Mouse (Mus musculus): ENCODE results near the gene Elmo2.

Gene Elmo2

DNA sequence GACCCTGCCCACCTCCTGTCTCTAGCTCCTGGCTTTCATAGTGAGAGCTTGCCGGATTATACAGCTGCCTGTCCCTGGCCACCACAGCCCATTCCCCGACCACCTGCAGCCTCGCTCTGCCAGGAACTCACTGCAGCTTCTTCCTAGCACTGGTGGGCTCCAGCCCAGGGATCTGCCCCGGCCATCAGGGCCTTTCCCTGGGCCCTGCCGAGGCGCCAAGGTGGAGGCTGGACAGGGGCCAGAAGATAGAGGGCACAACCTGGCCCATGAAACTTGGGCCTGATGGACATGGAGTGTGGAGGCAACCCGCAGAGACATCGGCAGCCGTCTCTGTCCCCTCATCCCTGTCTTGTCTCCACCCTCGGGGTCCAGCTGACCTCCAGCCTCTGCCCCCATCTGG is 70.1 kb downstream of the Elmo2 start:
- DNase-seq, result no peak

DNA sequence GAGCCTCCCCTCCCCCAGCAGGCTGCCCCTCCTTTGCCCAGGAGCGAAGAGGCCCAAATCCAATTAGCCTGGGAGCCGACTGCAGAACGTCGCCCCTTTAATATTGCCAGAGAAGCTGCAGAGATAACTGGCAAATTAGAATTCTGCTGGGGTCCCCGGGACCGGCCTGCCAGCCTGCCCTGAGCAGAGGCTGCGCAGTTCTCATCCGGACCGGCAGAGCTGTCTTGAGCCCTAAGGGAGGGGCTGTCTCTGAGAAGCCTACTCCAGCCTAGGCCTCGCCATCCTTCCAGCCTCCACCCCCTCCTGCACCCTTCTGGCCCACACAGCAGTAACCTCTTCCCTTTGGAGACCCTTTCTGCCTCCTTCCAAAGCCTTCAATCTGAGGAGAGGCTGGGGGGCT is 72.4 kb downstream of the Elmo2 start:
- no peak for DNase-seq

DNA sequence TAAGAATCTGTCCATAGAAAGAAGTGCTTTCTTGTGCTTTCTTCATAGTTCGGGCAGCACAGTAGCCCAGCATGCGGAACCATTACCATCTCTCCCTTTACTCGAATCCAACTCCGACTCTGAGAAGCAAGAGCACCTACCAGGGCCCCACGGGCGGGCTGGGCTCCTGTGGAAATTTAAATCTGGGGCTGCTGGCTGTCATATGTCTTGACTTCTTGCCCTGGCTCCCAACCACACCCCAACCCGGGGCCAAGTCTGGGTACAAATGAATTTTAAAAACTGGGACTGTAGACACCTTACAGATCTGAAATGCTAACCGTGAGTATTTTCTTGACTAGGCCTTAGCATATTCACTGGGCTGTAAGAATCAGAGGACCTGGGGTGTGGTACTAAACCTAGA is 73.0 kb downstream of the Elmo2 start:
- no peak for DNase-seq

DNA sequence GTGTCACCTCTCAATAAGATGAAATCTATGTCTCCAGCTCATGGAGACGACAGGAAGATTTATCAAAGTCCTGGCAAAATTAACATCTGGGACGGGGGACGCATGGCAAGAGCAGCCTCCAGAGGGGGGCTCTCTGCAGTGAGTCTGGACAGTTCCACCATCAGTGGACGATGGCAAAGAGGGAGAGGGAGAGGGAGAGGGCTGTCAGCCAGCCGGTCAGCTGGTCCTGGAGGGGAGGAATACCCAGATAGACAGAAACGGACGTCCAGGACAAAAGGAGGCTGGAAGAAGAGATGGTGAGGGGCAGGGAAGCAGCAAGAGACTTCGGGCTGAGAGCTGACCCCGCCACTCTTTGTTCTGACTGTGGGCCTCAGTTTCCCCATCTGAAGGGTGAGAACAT is 73.5 kb downstream of the Elmo2 start:
- no peak for DNase-seq

DNA sequence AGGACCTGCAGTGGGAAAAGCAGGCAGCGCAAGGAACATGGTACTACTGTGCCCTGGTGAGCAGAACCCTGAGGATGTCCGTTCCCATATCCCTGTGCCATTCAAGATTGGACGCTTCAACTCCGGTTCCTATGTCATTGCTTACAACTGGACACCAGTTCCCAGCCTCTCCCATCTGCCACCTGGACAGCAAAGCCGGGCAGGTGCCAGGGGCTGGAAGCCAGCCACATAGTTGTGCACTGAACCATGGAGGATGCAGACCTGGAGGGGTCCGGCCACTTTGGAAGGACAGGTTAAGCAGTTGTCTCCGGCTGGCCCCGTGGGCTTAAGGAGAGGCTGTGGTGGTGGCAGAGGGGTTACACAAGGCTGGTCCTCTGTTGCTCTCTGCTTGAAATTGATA is 73.9 kb downstream of the Elmo2 start:
- DNase-seq, result no peak

DNA sequence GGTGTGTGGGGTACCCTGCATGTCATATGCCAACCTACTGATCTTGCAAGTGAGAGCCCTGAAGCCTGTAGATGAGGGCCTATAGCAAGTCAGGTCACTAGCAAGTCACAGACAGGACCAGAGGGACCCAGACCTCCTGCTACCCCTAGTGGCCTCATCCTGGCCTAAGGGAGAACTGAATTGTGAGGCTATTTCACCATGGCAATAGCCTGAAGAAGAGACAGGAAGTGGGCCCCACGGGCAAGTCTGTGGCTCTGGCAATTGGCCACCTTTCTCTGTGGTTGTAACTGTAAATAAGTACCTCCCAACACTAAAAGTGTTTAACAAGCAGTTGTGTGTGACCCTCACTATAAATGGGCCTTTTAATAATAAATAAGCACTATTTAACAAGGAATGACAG is 75.4 kb downstream of the Elmo2 start:
- no peak for DNase-seq

DNA sequence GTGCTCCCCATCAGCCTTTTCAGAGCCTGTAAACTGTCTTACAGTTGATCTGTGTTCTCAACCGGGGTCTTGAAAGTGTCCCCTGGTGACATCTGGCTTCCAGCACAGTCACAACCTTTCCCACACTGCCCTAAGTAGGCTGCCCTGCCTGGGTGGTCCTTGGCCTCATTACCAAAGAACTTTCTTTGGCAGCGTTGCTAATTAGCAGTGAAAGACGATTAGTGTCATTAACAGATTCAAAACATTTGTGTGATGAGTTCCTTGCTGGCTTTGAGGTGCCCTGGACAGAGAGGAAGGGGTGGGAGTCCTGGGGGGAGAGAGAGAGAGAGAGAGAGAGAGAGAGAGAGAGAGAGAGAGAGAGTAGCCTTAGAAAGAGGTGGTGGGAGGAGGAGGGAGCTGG is 77.3 kb downstream of the Elmo2 start:
- no peak for DNase-seq

DNA sequence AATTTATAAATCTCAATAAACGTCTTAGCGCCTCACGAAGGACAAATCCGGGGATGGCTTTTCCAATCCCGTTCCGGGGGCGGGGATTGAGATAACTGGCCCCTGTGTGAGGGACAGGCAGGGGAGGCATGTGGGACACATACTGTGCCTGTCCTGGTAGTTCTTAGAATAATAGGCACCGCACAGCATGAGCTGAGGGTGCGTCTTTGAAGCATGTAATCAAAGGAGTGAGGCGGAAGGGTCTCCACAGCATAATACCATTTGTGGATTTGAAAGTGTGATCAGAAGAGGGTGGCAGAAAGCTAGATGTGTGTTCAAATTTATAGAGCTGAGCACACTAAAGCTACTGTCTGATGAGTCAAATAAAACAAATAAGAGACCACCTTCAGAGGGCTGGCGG is 79.9 kb downstream of the Elmo2 start:
- DNase-seq, result no peak

DNA sequence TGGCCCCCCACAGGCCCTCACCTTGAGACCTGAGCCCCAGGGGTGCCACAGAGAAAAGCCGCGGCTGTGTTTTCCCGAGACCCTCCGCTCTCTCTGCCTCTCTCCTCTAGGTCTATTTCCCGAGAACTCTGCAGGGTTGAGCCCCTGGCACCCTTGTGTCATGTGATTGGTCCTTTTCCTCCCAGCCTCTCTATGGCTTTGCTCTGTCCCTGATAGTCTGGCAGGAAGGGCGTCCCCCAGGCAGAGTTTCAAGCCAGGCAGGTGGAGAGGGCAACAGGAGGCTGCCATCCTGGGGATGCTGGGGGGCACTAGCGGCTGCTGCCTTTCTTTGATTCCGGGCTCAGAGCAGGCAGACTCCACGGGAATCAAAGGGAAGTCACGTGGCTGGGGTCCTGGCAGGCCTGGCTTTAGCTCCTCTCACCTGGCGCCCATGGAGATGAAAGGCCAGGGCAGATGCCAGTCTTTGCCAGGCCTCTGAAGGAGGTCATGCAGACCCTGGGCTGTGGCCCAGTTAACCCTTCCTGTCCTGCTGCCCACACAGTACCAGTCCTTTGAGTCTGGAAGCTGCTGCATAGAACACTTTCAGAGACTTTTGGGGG is 83.1 kb downstream of the Elmo2 start:
- no peak for DNase-seq

DNA sequence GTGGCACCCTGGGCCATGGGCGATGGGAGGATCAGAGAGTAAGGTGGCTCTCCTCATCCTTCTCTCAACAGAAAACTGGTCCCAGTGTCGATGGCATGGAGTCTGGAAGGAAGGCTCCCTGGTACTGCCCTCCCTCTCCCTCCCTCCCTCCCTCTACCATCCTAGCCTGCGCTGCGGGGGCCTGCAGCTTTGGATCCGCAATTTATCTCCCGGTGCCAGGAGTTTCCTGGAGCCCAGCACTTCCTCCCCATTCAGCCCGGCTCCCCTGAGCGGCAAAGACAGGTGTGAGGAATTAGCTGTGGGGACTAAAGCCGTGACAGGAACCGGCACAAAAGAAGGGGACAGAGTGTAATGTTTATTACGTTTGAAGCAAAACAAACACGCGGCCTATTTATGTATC is 83.7 kb downstream of the Elmo2 start:
- DNase-seq, result no peak

DNA sequence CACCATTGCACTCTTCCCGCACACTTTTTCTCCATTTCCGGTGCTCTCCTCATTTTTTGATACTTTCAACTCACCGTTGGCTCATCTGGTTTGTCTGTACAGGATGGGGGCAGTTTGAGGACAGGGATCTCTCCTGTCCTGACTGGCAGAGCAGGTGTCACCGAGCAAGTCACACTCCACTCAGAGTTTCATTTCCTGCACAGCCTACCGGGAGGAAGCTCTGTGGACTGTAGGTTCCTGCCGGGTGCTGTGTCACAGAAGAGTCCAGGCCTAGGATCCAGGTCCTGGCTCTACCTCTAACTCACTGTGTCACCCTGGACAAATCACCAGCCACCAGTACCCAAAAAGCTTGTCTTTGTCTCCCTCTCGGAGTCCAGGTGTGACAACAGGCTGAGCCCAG is 84.5 kb downstream of the Elmo2 start:
- no peak for DNase-seq

DNA sequence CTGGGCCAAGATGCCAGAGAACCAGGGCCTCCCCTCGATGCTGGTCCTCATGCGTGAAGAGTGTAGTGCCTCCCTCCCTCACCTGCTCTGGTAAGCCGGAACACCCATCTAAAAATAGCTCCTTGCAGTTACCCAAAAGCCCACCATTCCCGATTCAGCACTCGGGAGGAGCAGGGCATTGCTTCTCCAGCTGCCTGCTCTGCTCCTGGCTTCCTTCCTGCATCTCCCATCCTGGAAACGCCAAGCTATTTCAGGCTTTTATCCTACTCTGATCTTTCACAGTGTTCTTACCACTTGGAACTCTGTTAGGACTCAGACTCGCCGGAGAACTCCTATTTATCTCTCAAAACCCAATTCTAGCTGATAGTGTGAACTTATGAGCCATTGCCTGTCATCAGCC is 85.9 kb downstream of the Elmo2 start:
- DNase-seq, result no peak

DNA sequence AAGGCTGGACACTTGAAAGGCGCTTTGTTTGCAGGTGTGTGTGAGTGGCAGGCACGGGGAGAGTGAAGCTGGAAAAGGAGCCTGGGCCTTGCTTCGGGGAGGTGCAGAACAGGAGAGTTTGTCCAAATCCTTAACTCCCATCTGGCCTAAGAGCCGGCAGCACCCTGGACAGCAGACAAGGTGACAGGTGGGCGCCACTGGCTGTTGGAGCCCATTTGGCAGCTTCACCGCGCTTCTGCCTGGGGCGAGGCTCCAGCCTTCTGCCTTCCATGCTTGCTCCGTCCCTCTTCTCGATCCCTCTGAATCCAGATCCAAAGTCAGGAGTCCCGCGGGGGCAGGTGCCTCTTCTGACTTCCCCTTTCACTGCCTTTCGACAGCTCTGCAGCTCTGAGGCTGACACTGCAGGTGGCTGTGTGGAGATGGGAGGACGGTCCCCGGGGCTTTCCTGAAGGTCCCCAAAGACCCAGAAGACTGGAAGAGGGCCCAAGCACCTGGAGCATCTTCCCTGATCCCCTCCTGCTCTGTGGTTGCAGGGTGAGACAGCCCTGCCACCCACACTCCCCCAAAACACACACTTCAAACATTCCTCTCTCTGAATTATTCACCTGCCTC is 86.6 kb downstream of the Elmo2 start:
- DNase-seq, result no peak

DNA sequence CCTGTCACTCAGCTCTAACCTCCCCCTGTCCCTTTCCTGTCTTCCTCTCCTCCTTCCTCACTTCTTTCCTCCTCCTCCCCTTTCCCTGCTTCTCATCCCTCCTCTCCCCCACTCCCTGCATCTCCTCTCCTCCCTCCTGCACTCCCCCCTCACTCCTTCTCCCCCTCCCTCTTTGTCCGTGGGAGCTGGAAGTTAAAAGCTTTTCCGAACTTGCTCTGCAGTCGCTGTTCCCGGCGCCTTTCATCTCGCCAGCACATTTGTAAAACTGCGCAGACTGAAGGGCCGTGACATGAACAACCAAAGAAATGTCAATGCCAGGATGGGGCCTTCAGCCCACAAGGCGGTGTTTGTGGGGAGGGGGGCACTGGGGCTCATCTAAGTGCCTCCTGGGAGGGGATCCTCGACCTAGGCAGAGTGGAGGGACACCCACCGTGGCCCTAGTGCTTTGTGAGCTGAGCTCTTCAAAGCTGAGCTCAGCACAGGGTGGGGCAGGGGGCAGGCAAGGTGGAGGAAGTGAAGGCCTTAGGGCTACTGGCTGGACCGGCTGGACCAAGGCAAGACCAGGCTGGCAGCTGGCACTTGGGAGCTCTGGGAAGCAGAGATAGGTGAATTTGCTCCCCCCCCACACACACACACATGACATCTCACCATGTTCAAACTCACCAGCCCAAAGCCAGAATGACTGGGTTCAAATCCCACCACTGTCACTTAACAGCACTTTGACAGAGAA is 87.7 kb downstream of the Elmo2 start:
- no peak for DNase-seq
